Mouse (Mus musculus): ENCODE measurements around the gene Nup107. TPM values are rescaled to one million over a fixed set of nuclear protein-coding genes. Genes with fewer than 3 reads are reported as not detected.

The Nup107 gene
- total and polyA plus RNA-seq, 3 experiments = 47.7 to 97.0 (median 82.0) TPM

DNA sequence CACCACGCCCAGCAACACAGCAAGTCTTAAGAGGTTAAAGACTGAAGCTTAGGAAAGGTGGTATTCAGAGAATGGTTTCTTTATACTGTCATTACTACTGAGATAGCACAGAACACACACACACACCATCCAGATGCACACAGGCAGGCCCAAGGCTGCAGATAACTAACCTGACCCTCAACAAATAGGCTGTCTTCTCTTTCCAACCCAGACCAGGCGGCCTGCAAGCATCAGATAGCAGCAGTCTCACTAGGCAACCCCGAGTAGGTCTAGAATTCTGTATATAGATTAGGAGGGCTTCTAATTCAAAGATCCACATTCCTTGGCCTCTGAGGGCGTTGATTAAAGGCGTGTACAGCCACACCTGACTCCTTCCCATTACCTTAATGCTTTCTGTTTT, 60.3 kb downstream of the Nup107 start:
- no peak overlapping the region for H3K27ac ChIP-seq (ENCODE audit: insufficient read depth, low read depth)
- DNase-seq (ENCODE audit: extremely low read depth) = no peak
- H3K4me1 ChIP-seq (ENCODE audit: control insufficient read depth in 1 of 2, insufficient read depth in 2 of 2) = peaks cover 0 to 9% of the 10 kb centered on the region in 2 experiments; a peak in 1 of 4 replicates

DNA sequence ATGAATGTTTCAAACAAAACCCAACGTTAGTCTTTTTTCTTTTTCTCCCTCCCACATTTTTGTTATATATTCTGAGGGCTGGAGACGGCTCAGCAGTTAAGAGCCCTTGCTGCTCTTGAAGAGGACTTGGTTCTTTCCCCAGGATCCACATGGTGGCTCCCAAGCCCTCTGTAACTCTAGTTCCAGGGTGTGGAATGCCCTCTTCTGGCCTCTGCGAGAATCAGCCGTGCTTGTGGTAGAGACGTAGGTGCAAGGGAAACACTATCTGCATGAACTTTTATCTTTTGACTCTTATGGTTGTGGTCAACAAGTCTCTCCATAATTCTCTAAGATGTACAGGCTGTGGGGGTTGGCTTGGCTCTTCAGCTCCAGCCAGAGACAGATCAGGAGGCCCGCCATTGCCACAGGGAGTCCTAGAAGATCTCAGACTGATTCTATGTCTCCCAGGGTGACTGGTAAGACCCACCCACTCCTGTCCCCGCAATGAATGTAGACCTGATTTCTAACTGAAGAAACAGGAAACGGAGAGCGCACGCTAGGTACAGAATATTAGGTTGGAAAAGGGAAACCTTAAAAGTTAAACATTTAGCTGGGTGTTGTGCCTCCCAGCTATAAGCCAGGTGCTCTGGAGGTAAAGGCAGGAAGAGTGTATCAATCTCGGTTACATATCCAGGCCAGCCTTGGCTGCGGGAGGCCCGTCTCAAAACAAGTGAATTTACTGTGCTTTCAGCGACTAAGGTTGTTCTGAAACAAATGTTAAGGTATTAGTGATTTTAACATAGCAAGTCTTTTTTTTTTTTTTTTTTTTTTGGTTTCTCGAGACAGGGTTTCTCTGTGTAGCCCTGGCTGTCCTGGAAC, 61.0 kb downstream of the Nup107 start:
- H3K36me3 ChIP-seq (replicated peaks in 1 of 2; ENCODE audit: control insufficient read depth in 1 of 2, insufficient read depth in 1 of 2, low read length in 1 of 2) = peaks cover 2 to 8% of the 10 kb centered on the region in 2 experiments
- peaks cover 0 to 9% of the 10 kb centered on the region in 2 experiments; a peak in 1 of 4 replicates for H3K4me1 ChIP-seq (ENCODE audit: control insufficient read depth in 1 of 2, insufficient read depth in 2 of 2)
- peak overlapping the region; percentile 11; the same call in 1 of the 2 replicates for H3K4me2 ChIP-seq (ENCODE audit: insufficient read depth, low read depth, poor library complexity, severe bottlenecking)
- peak; percentile 76 for DNase-seq (ENCODE audit: extremely low read depth)
- H3K79me2 ChIP-seq (replicated peaks; ENCODE audit: control insufficient read depth, extremely low read depth, insufficient read depth, poor library complexity, severe bottlenecking) = no peaks in the 10 kb centered on the region
- H3K9ac ChIP-seq (ENCODE audit: insufficient read depth, low read depth) = no peak overlapping the region
- dilution Hi-C loops (cut with MboI; ENCODE audit: extremely low pct_ligation_motif_present, extremely low pct_unique_long_range_greater_than_20kb, low sequenced_read_pairs) (no loop called here), in situ Hi-C loops (cut with MboI; ENCODE audit: low pct_ligation_motif_present, low pct_unique_long_range_greater_than_20kb, low sequenced_read_pairs) (no loop called here)
- no peak overlapping the region for H3K27ac ChIP-seq (ENCODE audit: insufficient read depth, low read depth)
- H3K9me3 ChIP-seq (replicated peaks; ENCODE audit: low read length) = no peaks in the 10 kb centered on the region
- no peak overlapping the region for H3K4me3 ChIP-seq (replicated peaks in 1 of 3; ENCODE audit: low read depth in 2 of 3, low read length in 2 of 3, poor library complexity in 1 of 3)
- H3K27me3 ChIP-seq (replicated peaks) = no peaks in the 10 kb centered on the region
- TF ChIP-seq TBP (conservative IDR thresholded peaks at IDR 0.05; ENCODE audit: low read depth, low read length) (peak; percentile 64; the same call in 1 of the 2 replicates), SIN3A (IDR thresholded peaks at IDR 0.05; ENCODE audit: low read length) (peak; percentile 78), ZKSCAN1 (IDR thresholded peaks at IDR 0.05; ENCODE audit: borderline replicate concordance, low read depth, low read length) (no peak), RAD21 (IDR thresholded peaks at IDR 0.05; ENCODE audit: low read depth, low read length) (peak; percentile 94), EP300 (IDR thresholded peaks at IDR 0.05; ENCODE audit: low read length) (no peak), E2F4 (IDR thresholded peaks at IDR 0.05; ENCODE audit: insufficient replicate concordance, low read depth, low read length) (0 out of 2 replicates have a peak, but pooled peaks have one; percentile 46), GABPA (IDR thresholded peaks at IDR 0.05; ENCODE audit: insufficient replicate concordance, low read depth, low read length) (no peak), TCF12 (IDR thresholded peaks at IDR 0.05; ENCODE audit: low read depth, low read length) (0 out of 2 replicates have a peak, but pooled peaks have one; percentile 51), JUND (conservative IDR thresholded peaks at IDR 0.05; ENCODE audit: low read depth, low read length) (peak; percentile 46; the same call in 1 of the 2 replicates), USF1 (IDR thresholded peaks at IDR 0.05; ENCODE audit: low read depth, low read length) (no peak), PAX5 (IDR thresholded peaks at IDR 0.05; ENCODE audit: low read length) (no peak), MYC (IDR thresholded peaks at IDR 0.05; ENCODE audit: low read depth, low read length) (peak; percentile 94), RCOR1 (conservative IDR thresholded peaks at IDR 0.05; ENCODE audit: low read depth, low read length) (no peak), CTCF (conservative IDR thresholded peaks at IDR 0.05 in 1 of 2, IDR thresholded peaks at IDR 0.05 in 1 of 2; ENCODE audit: low read depth in 2 of 2, low read length in 2 of 2) (peak in 1 of 2 experiments; percentile 99; a peak in 2 of 4 replicates), UBTF (IDR thresholded peaks at IDR 0.05; ENCODE audit: low read depth, low read length) (no peak), KAT2A (IDR thresholded peaks at IDR 0.05; ENCODE audit: insufficient replicate concordance, low read length) (no peak), CHD1 (IDR thresholded peaks at IDR 0.05; ENCODE audit: low read depth, low read length) (no peak), MEF2A (IDR thresholded peaks at IDR 0.05; ENCODE audit: borderline replicate concordance, low read depth, low read length) (peak; percentile 64; the same call in 1 of the 2 replicates), MAFK (IDR thresholded peaks at IDR 0.05; ENCODE audit: insufficient replicate concordance, low read length) (no peak), POLR2A (IDR thresholded peaks at IDR 0.05; ENCODE audit: low read depth, low read length) (0 out of 2 replicates have a peak, but pooled peaks have one; percentile 28), POLR2AphosphoS2 (IDR thresholded peaks at IDR 0.05; ENCODE audit: low read depth, low read length) (no peak), MXI1 (IDR thresholded peaks at IDR 0.05; ENCODE audit: low read depth, low read length) (no peak), IRF4 (IDR thresholded peaks at IDR 0.05; ENCODE audit: low read depth, low read length) (peak; percentile 59; the same call in 1 of the 2 replicates), SMC3 (IDR thresholded peaks at IDR 0.05; ENCODE audit: low read depth, low read length) (peak; percentile 95), USF2 (conservative IDR thresholded peaks at IDR 0.05; ENCODE audit: low read depth, low read length) (no peak), HCFC1 (IDR thresholded peaks at IDR 0.05; ENCODE audit: low read depth, low read length) (peak; percentile 51; the same call in 1 of the 2 replicates), ZC3H11A (IDR thresholded peaks at IDR 0.05; ENCODE audit: low read depth, low read length) (peak; percentile 83), CHD2 (IDR thresholded peaks at IDR 0.05; ENCODE audit: low read length) (no peak), MAX (IDR thresholded peaks at IDR 0.05; ENCODE audit: low read length) (peak; percentile 68; the same call in 1 of the 2 replicates)

More for the DNA sequence above, 60.3 kb downstream of the Nup107 start:
- H3K4me2 ChIP-seq (ENCODE audit: insufficient read depth, low read depth, poor library complexity, severe bottlenecking) = no peak overlapping the region
- no peaks in the 10 kb centered on the region for H3K79me2 ChIP-seq (replicated peaks; ENCODE audit: control insufficient read depth, extremely low read depth, insufficient read depth, poor library complexity, severe bottlenecking)
- TF ChIP-seq SMC3 (IDR thresholded peaks at IDR 0.05; ENCODE audit: low read depth, low read length) (no peak), CTCF (conservative IDR thresholded peaks at IDR 0.05 in 1 of 2, IDR thresholded peaks at IDR 0.05 in 1 of 2; ENCODE audit: low read depth in 2 of 2, low read length in 2 of 2) (no peak), ZC3H11A (IDR thresholded peaks at IDR 0.05; ENCODE audit: low read depth, low read length) (no peak), RCOR1 (conservative IDR thresholded peaks at IDR 0.05; ENCODE audit: low read depth, low read length) (no peak), BHLHE40 (IDR thresholded peaks at IDR 0.05; ENCODE audit: low read depth, low read length) (no peak)
- in situ Hi-C loops (cut with MboI; ENCODE audit: low pct_ligation_motif_present, low pct_unique_long_range_greater_than_20kb, low sequenced_read_pairs) (no loop called here), dilution Hi-C loops (cut with MboI; ENCODE audit: extremely low pct_ligation_motif_present, extremely low pct_unique_long_range_greater_than_20kb, low sequenced_read_pairs) (no loop called here)
- peaks cover 5 to 15% of the 10 kb centered on the region in 2 experiments for H3K36me3 ChIP-seq (replicated peaks in 1 of 2; ENCODE audit: control insufficient read depth in 1 of 2, insufficient read depth in 1 of 2, low read length in 1 of 2)
- no peaks in the 10 kb centered on the region for H3K27me3 ChIP-seq (replicated peaks)
- no peaks in the 10 kb centered on the region for H3K9me3 ChIP-seq (replicated peaks; ENCODE audit: low read length)
- no peak overlapping the region for H3K4me3 ChIP-seq (replicated peaks in 1 of 3; ENCODE audit: low read depth in 2 of 3, low read length in 2 of 3, poor library complexity in 1 of 3)
- H3K9ac ChIP-seq (ENCODE audit: insufficient read depth, low read depth) = no peak overlapping the region

Measured in CH12.LX (cell line).